Mouse (Mus musculus) brain, embryonic 14.5 days (tissue): ENCODE measurements around the gene Tpst2.

Experiments
- CTCF ChIP-seq: fragments of 200-500 bp; IDR thresholded peaks from 2 replicates; pipeline ENCODE4 v1.5.1; 2012; ENCODE audit warnings: inconsistent platforms, mild to moderate bottlenecking, moderate library complexity, borderline replicate concordance; ENCODE audit not compliant: insufficient read depth, insufficient read length; ENCODE audit errors: extremely low read depth
- POLR2A ChIP-seq: fragments of 200-500 bp; IDR thresholded peaks from 2 replicates; pipeline ENCODE4 v1.6.1; 2012; ENCODE audit warnings: mild to moderate bottlenecking, inconsistent platforms, borderline replicate concordance; ENCODE audit not compliant: poor library complexity, insufficient read depth, insufficient read length, severe bottlenecking; ENCODE audit errors: extremely low read depth

DNA sequence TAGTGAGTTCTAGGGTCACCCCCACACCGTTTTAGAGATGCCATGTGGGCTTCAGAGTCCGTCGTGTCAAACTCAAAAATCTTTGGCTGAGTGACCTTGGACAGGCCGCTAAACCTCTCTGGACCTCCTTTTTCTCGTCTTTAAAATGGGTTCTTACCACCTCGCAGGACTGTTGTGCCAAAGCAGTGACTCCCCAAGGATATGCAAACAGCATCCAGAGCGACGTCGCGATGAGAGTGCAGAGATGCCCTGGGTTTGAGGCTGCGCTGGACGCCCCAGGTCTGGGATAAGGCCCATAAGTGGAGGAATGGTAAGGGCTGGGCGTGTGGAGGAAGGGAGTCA lies 48.6 kb upstream of the Tpst2 start:
- TF ChIP-seq POLR2A = no peak
- no peak for TF ChIP-seq CTCF
